Mouse (Mus musculus) yolk sac, embryonic 10.5 days (tissue): ENCODE results near the gene Samd4.

Experiments
- DNase-seq: peaks from one replicate; pipeline ENCODE4 v3.0.0-alpha.2; 2017; ENCODE audit warnings: low spot score

Gene Samd4

DNA sequence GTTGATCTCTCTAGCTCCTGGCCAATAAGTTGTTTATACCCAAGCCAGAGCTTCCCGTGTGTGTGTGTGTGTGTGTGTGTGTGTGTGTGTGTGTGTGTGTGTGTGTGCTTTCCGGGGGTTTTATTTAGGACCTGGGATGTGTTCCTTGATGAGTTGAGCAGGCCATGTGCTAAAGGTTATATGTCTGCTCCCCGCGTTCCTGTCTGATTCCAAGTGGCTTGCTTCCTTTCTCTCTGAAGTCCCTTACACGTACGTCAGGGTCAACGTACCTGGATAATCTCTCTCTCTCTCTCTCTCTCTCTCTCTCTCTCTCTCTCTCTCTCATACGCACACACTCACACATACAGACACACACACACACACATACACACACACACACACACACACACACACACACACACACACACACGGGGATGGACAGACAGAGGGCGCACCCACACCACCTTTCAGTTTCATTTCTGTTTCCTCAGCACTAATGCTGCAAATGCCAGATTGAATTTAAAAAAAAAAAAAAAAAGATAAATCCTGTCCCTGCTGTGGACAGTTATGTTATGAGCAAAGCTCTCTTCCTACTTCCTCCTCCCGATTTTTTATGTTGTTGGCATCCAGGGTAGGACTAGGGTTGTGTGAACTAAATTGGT, 117.6 kb downstream of the Samd4 start:
- DNase-seq = no peak

DNA sequence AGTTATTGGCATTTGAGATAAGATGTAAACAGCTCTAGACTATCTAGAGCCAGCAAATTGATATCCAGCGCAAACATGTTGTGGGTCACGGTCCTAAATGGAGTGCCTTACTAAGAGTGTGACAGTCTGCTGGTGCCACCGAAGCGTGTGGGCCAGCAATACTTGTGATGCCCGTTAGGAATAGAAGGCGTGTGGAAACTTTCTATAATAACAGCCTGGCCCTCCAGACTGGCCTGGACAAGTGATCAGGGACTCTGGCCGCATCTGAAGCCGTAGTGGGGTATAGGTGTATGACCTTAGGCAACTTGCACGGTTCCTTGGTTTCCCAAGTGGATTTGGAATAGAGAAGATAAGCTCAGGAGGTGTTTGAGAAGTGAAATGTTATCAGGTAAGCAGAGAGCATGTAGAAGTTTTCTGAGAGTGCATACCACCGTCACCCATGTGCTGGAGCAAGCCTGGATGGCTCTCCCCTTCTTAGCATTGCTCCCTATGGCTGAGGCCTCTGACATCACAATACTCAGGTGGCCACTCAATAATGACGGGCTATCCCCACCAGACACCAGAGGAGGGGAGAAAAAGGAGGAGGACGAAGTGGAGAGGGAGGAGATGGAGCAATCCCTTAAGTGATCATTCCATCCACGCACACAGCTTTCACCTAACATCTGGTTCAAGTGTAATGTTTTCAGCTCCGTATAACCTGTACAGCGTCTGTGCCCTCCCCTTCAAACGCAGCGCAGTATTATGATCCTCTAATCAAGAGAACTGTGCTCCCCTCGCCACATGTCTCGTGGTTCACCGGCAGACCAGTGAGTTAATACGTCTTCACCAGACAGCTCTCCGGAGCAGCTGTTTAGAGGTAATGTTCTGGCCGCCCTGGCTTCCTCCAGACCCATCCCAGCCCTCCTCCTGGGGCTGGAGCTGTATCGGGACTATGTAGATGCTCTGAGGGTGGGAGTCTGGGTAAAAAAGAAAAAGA, 118.4 kb downstream of the Samd4 start:
- DNase-seq = no peak

DNA sequence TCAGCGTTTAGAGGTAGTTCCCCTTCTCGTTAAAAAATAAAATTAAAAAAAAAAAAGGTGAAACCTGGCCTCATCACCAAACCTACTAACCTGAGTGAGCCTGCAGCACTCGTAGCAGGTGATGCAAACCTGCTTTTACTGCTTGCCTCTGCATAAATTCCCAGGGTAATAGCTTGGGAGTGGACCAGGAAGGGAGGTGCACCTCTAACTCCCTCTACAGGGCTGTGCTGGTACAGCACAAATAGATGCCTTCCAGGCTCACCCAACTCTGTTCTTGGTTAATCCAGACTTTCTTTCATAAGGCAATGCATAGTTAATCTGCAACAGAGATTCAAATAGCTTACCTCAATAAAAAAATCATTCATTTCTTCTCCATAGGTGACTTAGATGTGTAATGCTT, 121.5 kb downstream of the Samd4 start:
- no peak for DNase-seq

DNA sequence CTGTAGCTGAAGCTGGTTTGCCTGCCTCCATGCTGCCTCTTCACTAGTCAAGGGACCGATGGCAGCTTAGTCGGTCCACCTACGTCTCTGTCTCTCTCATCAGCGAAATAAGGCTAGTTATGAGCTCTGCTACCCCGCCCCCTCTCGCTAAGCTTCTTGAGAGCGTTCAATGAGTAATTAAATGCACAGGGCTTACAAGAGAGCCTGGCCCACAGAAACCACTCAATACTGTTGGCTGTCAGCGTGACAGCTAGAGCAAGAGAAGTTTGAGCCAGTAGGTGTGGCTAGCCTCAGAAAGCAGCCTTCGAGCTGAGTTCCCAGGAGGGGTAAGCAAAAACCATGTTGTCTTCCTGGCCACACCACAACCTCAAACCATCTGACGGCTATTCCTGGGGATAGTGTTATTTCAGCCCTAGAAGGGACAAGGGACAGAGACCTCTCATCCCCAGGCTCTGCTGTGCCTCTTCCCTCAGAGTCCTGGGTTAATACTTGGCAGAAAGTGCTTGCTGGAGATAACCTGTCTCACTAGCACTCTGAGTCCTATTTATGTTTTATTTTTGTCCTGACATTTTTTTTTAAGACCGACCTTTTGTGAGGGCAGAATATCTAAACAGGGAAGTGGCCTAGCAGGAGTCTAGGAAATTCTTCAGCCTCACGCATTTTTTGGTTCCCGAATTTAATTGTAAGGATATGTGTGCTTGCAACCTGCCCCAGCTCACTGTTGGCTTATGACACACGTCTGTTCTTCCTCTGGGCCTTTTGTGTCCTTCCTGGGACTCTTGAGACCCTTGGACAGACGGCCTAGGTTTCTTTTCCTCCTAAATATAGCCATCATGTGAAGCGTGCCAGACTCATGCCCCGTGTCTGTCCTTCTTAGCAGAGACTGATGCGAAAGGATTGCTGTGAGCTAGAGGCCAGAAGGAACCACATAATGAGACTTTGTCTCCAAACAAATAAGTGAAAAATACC, 128.8 kb downstream of the Samd4 start:
- DNase-seq = no peak

DNA sequence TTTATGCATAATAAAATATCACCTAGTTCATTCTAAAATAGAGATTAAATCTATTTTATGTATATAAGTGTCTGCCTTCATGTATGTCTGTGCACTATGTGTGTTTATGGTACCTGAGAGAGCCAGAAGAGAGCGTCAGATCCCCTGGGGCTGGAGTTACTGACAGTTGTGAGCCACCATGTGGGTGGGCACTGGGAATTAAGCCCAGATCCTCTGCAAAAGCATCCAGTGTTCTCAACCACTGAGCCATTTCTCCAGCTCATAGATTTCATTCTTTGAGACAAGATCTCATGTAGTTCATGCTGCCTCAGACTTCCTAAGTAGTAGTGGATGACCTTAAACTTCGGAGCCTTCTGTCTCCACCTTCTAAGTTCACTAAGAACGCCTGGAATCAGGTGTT, 133.0 kb downstream of the Samd4 start:
- DNase-seq = no peak

DNA sequence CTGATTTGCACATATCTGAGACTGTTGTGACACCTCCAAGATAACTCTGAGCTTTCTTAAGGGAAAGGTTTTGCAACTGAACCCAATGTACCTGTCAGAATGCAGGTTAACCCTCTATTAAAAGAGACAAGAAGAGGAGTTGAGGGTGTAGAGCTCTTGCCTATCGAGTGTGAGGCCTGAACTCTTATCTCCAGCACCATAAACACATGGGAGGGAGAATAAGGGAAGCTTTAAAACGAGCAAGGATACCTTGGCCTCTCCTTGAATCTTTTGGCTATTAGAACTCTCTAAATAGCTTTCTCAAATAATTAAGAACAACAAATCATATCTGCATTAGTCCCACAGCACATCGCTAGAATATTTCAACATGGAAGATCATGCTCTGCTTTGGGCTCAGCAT, 135.0 kb downstream of the Samd4 start:
- no peak for DNase-seq

DNA sequence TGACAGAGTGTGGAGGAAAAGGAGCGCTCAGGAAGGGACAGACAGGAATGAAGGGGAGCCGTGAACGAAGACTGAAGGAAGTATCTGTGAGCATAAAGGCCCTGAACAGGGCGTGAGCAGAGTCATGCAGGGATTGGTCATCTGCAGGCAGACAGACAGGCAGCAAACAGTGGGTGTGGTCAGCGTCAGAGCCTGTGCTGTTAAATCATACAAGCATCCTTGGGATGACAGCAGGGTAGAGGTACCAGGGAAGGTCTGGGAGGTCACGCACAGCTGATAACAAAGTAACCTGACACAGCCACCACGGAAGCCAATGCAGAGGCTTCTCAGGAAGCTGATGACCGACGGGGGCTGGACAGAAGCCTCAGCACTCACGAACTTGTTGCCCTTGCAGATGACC, 138.2 kb downstream of the Samd4 start:
- peak; percentile 6 for DNase-seq

DNA sequence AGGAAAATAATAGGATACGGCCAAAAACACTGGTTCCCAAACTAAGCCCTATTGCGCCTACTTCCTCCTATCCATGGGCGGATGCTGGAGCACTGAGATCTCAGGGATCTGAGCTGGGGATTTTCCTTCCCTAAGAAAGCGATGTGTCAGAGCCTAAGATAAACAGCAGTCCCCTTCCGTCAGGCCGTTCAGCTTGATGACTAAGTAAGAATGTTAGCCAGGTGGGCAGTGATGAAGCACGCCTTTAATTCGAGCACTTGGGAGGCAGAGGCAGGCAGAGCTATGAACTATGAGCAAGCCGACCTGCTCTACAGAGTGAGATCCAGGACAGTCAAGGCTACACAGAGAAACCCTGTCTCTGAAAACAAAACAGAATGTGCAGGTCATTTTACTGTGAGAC, 140.9 kb downstream of the Samd4 start:
- DNase-seq = no peak

DNA sequence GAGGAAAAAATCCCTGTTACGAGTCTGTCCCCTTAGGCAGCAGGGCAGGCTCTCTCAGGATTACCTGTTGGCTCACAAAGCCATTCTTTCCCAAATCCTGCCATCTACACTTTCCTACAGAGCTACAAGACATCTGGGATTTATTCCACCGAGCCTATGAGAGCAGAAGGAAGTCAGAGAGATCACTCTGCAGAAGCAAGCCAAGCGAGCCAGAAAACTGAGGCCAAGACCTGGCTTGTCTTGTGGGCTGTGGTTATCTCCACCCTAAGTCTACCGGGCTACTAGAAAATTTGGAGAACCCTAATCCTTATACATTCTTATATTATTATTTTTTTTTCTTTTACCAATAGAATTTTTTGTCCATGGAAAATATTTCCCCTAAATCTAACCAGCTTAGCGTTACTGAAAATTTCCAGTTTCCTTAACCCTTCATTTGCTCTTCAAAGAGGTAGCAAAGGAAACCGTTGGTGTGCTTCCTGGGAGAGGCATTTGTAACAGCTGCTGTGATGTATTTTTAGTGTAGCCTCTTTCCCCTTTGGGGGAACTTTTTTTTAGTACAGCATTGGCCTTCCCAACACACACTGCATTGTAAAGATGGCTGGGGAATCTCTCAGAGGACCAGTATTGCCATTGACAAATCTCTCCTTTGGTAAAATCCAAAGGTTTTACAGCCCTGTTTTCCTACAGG, 144.9 kb downstream of the Samd4 start:
- DNase-seq = no peak

DNA sequence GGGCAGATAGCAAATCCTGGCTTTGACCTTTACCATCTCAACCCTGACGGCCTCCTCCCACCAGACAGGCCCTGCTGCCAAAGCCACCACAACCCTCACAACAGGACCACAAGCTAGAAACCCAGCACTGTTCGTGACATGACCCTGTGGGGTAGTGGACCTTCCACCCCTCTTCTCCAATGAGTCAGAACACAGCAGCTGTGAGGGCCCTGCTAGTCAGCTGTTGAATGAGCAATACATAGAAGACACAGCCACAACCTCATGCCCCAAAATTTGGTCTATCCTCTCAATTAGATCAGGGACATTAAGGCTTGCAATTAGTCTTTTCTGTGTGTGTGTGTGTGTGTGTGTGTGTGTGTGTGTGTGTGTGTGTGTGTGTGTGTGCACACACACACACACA, 148.9 kb downstream of the Samd4 start:
- no peak for DNase-seq

DNA sequence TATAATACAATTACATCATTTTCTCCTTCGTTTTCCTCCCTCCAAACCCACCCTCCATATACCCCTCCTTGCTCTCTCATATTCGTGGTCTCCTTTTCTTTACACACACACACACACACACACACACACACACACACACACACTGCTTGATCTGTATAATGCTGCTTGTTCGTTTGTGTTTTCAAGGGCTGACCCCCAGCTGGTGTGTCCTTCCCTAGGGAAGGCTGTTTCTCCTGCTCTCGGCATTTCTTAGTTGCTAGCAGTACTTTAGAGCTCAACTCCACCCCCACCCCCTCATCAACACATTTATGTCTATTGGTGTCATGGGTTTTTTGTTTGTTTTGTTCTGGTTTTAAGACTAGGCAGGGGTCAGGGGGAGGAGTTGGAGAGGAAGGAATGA, 149.5 kb downstream of the Samd4 start:
- DNase-seq = no peak

DNA sequence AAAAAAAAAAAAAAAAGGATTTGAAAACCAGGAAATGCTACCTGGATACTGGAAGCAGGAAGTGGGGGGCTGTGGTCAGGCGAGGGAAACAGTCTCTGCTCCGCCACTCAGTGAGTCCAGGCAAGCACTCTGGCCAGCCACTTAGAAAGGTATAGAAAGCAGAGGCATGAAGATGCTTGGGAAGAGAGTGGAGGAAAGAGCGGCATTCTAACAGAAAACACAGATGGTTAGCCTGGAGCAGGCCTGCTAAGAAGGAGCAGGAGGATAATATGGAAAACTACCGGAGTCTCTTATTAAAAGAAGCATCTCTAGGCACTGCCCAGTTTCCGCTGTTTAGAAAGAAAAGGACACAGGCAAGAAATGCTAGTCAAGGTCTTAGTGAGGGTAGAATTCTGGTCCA, 150.8 kb downstream of the Samd4 start:
- no peak for DNase-seq

DNA sequence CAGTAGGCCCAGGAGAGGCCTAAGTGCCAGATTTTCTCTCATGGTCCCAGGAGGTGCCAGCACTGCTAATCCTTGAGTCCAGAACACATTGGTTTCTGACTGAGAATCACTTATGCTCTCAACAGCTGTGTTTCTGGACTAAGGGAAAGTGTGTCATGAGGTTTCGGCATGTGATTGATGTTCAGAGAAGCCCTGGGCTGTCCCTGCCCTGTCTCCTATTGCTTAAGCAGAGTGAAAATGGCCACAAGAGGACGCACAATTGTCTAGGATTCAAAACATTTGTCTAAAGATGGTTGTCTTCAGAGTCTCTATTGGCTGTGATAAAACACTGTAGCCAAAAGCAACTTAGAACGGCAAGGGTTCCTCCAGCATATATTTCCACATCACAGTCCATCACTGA, 159.0 kb downstream of the Samd4 start:
- no peak for DNase-seq

DNA sequence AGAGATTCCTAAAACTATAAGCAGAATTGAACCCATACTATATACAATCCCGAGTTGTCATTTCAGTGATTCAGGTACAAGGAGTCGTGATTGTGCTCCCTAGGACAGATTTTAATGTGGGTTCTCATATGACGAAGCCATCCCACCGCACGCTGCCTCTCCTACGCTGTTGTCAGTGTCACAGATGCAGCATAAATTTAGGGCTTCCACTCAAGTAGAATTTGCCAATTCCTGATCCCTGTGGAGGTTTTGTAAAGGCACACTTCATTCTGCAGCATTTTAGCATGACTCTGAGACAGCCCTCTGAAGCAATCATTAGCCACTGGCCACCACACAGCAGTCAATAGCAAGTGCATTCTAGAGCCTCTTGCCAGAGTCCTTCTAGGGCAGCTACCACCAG, 166.4 kb downstream of the Samd4 start:
- DNase-seq = no peak

DNA sequence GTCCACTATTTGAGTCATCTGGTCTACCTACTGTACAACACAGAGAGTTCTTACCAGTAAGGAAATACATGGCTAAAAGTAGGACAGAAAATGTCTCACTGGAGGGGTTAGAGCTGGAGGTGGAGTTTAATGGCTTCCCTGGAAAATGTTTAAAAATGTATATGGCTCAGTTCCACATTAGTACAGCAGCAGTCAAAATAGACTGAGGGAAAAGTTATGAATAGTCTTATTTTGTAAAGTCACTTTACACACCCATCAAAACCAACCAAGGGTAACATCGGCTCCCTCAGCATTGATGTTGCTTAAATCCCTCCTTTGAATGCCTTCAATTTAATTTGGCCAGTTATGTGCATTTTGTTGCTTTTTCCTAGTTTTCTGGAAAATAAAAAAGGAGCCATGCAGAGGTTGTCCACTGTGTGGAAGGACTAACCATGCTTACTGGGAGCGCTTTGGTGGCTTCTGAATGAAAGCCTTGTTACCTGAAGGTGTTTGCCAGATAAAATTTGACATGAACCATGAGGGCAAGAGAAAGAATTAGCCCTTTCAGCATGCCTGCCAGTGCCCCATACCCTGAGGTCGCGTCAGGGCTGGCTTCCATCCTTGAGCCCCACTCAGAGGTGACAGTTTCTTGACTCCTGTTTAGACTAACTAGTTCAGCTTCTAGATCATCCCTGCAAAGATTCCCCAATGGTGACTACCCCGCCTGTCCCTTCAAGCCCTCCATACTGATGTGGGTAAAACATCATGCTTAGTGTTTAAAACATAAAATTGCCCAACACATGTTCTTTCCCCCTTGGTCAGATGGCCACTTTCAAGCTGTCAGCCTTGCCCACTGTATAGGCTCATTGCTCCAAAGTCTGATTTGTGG, 169.3 kb downstream of the Samd4 start:
- no peak for DNase-seq

DNA sequence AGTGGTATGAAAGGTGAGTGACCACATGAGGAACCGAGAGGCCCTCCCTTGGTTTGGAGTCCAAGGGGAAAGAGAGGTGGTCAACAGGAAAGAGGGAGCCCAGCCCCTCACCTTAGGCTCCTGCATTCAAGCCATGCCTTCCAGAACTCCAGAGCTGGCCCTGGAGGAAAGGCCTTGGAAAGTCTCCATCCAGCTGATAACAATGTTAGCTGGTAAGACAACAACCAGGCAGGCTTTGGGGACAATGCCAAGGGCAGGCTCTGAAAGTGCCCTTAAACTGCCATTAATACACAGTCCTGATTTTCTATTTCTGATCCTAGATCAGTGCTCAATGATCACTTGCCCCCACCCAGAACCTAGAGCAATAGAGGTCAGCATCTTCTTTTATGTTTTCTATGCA, 170.4 kb downstream of the Samd4 start:
- no peak for DNase-seq

DNA sequence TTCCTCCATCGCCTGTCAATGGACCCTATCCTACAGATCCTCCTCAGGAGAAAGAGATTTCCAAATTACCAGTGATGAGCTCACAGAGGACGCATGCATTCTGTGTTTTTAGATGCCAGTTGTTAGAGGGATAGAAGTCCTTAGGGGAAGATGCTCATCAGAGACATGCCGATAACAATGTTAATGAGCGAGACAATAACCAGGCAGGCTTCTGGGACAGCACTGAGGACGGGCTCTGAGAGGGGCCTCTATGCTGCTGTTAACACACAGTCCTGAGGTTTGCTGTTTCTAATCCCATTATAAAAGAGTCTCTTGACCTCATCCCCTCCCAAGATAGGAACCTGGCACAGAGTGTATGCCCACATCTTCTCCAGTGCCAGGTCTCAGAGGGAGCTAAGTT, 171.2 kb downstream of the Samd4 start:
- DNase-seq = no peak

DNA sequence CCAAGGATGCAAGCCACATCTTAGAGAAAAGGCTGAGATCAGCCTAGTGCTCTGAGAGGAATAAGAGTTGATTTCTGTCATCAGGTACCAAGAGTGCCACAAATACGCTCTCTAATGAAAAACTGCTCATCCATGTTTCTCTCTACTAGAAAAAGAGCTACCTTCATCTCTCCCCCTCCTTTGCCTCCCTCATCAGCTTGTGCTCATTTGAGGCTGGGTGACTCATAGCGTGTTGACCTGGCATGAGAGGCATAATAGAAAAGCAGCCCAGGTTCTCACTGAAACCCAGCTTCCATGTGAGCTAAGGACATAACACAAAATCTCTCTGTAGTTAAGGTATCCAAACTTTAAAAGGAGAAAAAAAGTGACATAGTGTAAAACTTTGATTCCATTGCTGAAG, 176.3 kb downstream of the Samd4 start:
- DNase-seq = no peak

DNA sequence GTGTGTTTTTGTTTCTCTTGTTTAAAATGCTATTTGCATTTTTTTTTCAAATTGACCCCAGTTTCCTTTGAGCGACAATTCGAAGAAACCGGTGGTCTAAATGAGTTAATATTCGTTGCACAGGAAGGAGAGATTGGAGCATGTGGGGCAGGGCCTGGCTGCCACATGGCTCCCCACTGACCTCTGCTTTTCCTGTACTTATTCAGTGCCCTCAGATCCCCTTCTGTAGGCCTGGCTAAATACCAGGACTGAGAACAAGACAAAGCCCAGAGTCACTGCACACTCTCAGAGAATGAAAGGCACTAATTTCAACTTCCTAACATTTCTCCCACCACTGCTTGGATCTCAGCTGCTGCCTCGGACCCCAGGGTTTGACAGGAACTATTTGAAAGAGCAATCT, 182.4 kb downstream of the Samd4 start:
- no peak for DNase-seq

DNA sequence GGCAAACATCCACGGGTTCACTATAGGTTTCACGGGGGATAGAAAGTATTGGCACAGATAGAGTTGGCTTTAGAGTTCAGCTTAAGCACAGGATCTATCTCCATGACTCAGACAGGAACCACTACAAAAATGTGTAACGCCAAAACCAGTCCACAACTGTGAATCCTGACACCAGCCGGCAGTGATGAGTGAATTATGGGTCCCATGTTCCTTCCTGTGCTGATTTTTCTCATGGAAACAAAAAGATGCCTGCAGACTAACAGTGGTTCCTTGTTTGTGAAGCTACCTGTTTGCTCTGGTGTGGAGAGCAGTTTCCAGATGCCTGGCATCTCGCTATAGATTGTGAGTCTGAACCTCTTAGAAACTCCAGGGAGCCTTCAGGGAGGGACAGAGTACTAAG, 184.2 kb downstream of the Samd4 start:
- no peak for DNase-seq
